Mouse (Mus musculus) stomach, embryonic 15.5 days (tissue): Measurements from ENCODE around the gene Nodal. TPM values are rescaled to one million over a fixed set of nuclear protein-coding genes. Genes with fewer than 3 reads are reported as not detected.
"Not testable (repeated sequence)": the region's sequence is repeated elsewhere in the genome, so short reads cannot be mapped to it uniquely, and the experiment has no call there.

Source experiments
- ATAC-seq: fragments of 200-750 bp; cut with Nextera tagmentation; 2 replicates; pipeline ENCODE4 v1.8.0; 2017; ENCODE audit warnings: low read depth, moderate number of reproducible peaks, moderate TSS enrichment; ENCODE audit not compliant: insufficient read depth, low FRiP score
- H3K27ac ChIP-seq: fragments of 300-500 bp; sonication (generic); 2 replicates; pipeline ENCODE4 v1.5.1; 2015; ENCODE audit warnings: mild to moderate bottlenecking, inconsistent platforms
- H3K27me3 ChIP-seq: fragments of 300-500 bp; sonication (generic); replicated peaks from 2 replicates; pipeline ENCODE4 v1.6.1; 2015; ENCODE audit warnings: inconsistent platforms
- H3K36me3 ChIP-seq: fragments of 300-500 bp; sonication (generic); 2 replicates; pipeline ENCODE4 v1.6.1; 2015; ENCODE audit warnings: inconsistent platforms
- H3K4me1 ChIP-seq: fragments of 300-500 bp; sonication (generic); 2 replicates; pipeline ENCODE4 v1.6.1; 2015; ENCODE audit warnings: inconsistent platforms
- H3K4me2 ChIP-seq: fragments of 300-500 bp; sonication (generic); 2 replicates; pipeline ENCODE4 v1.6.1; 2015; ENCODE audit warnings: mild to moderate bottlenecking, inconsistent platforms
- H3K4me3 ChIP-seq: fragments of 300-500 bp; sonication (generic); replicated peaks from 2 replicates; pipeline ENCODE4 v1.5.1; 2015; ENCODE audit warnings: inconsistent platforms
- H3K9ac ChIP-seq: fragments of 300-500 bp; sonication (generic); 2 replicates; pipeline ENCODE4 v1.6.1; 2015; ENCODE audit warnings: inconsistent platforms
- H3K9me3 ChIP-seq: fragments of 300-500 bp; sonication (generic); 2 replicates; pipeline ENCODE4 v1.6.1; 2016; ENCODE audit warnings: inconsistent platforms
- WGBS: fragments of 180-500 bp; shearing (Covaris S2); methylation state at CpG from one replicate; pipeline ENCODE4 v1.1.7; 2015; 5-methylcytosine and 5-hydroxymethylcytosine counted together
- polyA plus RNA-seq: library from polyadenylated mRNA; unstranded; fragments of >200 nt; fragmentation: Nextera tagmentation; extraction: Ambion mirVana; gene quantifications from 2 replicates; pipeline ENCODE4 v1.2.1, GENCODE M21; 2015

Gene Nodal
- polyA plus RNA-seq, 1 experiment from 2014 or later, result 0.18 TPM

GRCm38 (mm10) chr10:61443456-61443855 is 25.7 kb downstream of the Nodal start:
- H3K4me3 ChIP-seq, result no peak overlapping the region
- no peaks in the 10 kb centered on the region for H3K27me3 ChIP-seq
- WGBS, result 39% methylated on average over 6 of the region's 6 CpGs
- no peak overlapping the region for H3K4me2 ChIP-seq
- no peak for ATAC-seq
- H3K27ac ChIP-seq, result no peak overlapping the region
- H3K36me3 ChIP-seq, result peaks cover 5% of the 10 kb centered on the region; the same call in 1 of the 2 replicates
- no peak overlapping the region for H3K9ac ChIP-seq
- no peaks in the 10 kb centered on the region for H3K9me3 ChIP-seq
- H3K4me1 ChIP-seq, result peaks cover 16% of the 10 kb centered on the region

GRCm38 (mm10) chr10:61443876-61444275 is 26.1 kb downstream of the Nodal start:
- no peaks in the 10 kb centered on the region for H3K27me3 ChIP-seq
- no peak overlapping the region for H3K27ac ChIP-seq
- no peak overlapping the region for H3K9ac ChIP-seq
- no peaks in the 10 kb centered on the region for H3K9me3 ChIP-seq
- 50% methylated on average over 1 of the region's 1 CpGs for WGBS
- peaks cover 5% of the 10 kb centered on the region; the same call in 1 of the 2 replicates for H3K36me3 ChIP-seq
- ATAC-seq, result no peak
- H3K4me2 ChIP-seq, result no peak overlapping the region
- H3K4me1 ChIP-seq, result peaks cover 16% of the 10 kb centered on the region
- H3K4me3 ChIP-seq, result no peak overlapping the region

- Histone ChIP-seq H3K9ac (no peak overlapping the region), H3K4me1 (peaks cover 19% of the 10 kb centered on the region), H3K36me3 (peaks cover 9% of the 10 kb centered on the region), H3K27me3 (no peaks in the 10 kb centered on the region), H3K4me2 (no peak overlapping the region), H3K27ac (no peak overlapping the region), H3K4me3 (no peak overlapping the region), H3K9me3 (no peaks in the 10 kb centered on the region)
- no peak for ATAC-seq
- 67% methylated on average over 3 of the region's 3 CpGs for WGBS
Observed at GRCm38 (mm10) chr10:61445016-61445415, 27.2 kb downstream of the Nodal start.

- Histone ChIP-seq H3K27ac (no peak overlapping the region), H3K9ac (no peak overlapping the region), H3K27me3 (no peaks in the 10 kb centered on the region), H3K4me2 (no peak overlapping the region), H3K36me3 (peaks cover 9% of the 10 kb centered on the region), H3K4me1 (peaks cover 33% of the 10 kb centered on the region), H3K4me3 (no peak overlapping the region), H3K9me3 (no peaks in the 10 kb centered on the region)
- no peak for ATAC-seq
- 85% methylated on average over 10 of the region's 10 CpGs for WGBS
Observed at GRCm38 (mm10) chr10:61447581-61448353, 30.0 kb downstream of the Nodal start.

- H3K9me3 ChIP-seq, result no peaks in the 10 kb centered on the region
- no peaks in the 10 kb centered on the region for H3K27me3 ChIP-seq
- WGBS, result 66% methylated on average over 3 of the region's 3 CpGs
- no peak for ATAC-seq
- peaks cover 31% of the 10 kb centered on the region for H3K4me1 ChIP-seq
- no peak overlapping the region for H3K4me3 ChIP-seq
- H3K4me2 ChIP-seq, result no peak overlapping the region
- H3K27ac ChIP-seq, result no peak overlapping the region
- H3K36me3 ChIP-seq, result peaks cover 9% of the 10 kb centered on the region
- H3K9ac ChIP-seq, result no peak overlapping the region
Observed at GRCm38 (mm10) chr10:61448834-61449233, 31.1 kb downstream of the Nodal start.

- Histone ChIP-seq H3K27me3 (no peaks in the 10 kb centered on the region), H3K9ac (peak overlapping the region; percentile 88), H3K4me1 (peaks cover 17% of the 10 kb centered on the region; the same call in 1 of the 2 replicates), H3K9me3 (no peaks in the 10 kb centered on the region), H3K4me2 (peak overlapping the region; percentile 68), H3K36me3 (peaks cover 9% of the 10 kb centered on the region), H3K4me3 (peak overlapping the region; percentile 100), H3K27ac (peak overlapping the region; percentile 86)
- WGBS, result 2% methylated on average over 8 of the region's 8 CpGs
- 0 out of 2 replicates have a peak, but pooled peaks have one; percentile 4 for ATAC-seq
Observed at GRCm38 (mm10) chr10:61451463-61451930, 33.7 kb downstream of the Nodal start.

- no peaks in the 10 kb centered on the region for H3K27me3 ChIP-seq
- H3K9me3 ChIP-seq, result no peaks in the 10 kb centered on the region
- peak overlapping the region; percentile 86 for H3K27ac ChIP-seq
- H3K4me3 ChIP-seq, result peak overlapping the region; percentile 100
- peak; percentile 16 for ATAC-seq
- peaks cover 17% of the 10 kb centered on the region; the same call in 1 of the 2 replicates for H3K4me1 ChIP-seq
- peak overlapping the region; percentile 88 for H3K9ac ChIP-seq
- peak overlapping the region; percentile 68 for H3K4me2 ChIP-seq
- H3K36me3 ChIP-seq, result peaks cover 9% of the 10 kb centered on the region
- WGBS, result under 1% methylated on average over 58 of the region's 62 CpGs
Observed at GRCm38 (mm10) chr10:61451931-61452617, 34.3 kb downstream of the Nodal start.

GRCm38 (mm10) chr10:61452645-61453044 is 34.9 kb downstream of the Nodal start, which contains the start of gene Eif4ebp2:
Gene Eif4ebp2 (minus strand): TSS chr10:61452661.
- peak within 1 kb of the TSS; percentile 68 for H3K4me2 ChIP-seq
- H3K27me3 ChIP-seq, result no peaks in the 10 kb centered on the region
- H3K9me3 ChIP-seq, result no peaks in the 10 kb centered on the region
- peak within 1 kb of the TSS; percentile 86 for H3K27ac ChIP-seq
- peak within 1 kb of the TSS; percentile 100 for H3K4me3 ChIP-seq
- 1% methylated on average over 34 of the region's 36 CpGs for WGBS
- ATAC-seq, result peak; percentile 98
- peaks cover 7% of the 10 kb centered on the region for H3K36me3 ChIP-seq
- H3K4me1 ChIP-seq, result peaks cover 17% of the 10 kb centered on the region; the same call in 1 of the 2 replicates
- H3K9ac ChIP-seq, result peak within 1 kb of the TSS; percentile 88

- not testable (repeated sequence) for H3K4me3 ChIP-seq, H3K4me2 ChIP-seq, ATAC-seq
Observed at GRCm38 (mm10) chr10:61453171-61453570, 35.4 kb downstream of the Nodal start.

GRCm38 (mm10) chr10:61457182-61457581 is 39.4 kb downstream of the Nodal start:
- Histone ChIP-seq H3K36me3 (no peaks in the 10 kb centered on the region), H3K4me2 (no peak overlapping the region), H3K9ac (no peak overlapping the region), H3K9me3 (no peaks in the 10 kb centered on the region), H3K27me3 (no peaks in the 10 kb centered on the region), H3K4me3 (no peak overlapping the region), H3K4me1 (no peaks in the 10 kb centered on the region), H3K27ac (no peak overlapping the region)
- ATAC-seq, result no peak
- WGBS, result 69% methylated on average over 3 of the region's 3 CpGs

More at GRCm38 (mm10) chr10:61453171-61453570, 35.4 kb downstream of the Nodal start:
- H3K4me1 ChIP-seq, result peaks cover 17% of the 10 kb centered on the region; the same call in 1 of the 2 replicates
- 72% methylated on average over 3 of the region's 3 CpGs for whole genome bisulfite sequencing
- not testable (repeated sequence) for H3K27me3 ChIP-seq, H3K27ac ChIP-seq, H3K9ac ChIP-seq, H3K9me3 ChIP-seq, H3K36me3 ChIP-seq

GRCm38 (mm10) chr10:61465009-61465408 is 47.2 kb downstream of the Nodal start:
- H3K27ac ChIP-seq, result no peak overlapping the region
- H3K9me3 ChIP-seq, result no peaks in the 10 kb centered on the region
- ATAC-seq, result peak; percentile 72; the same call in 1 of the 2 replicates
- H3K27me3 ChIP-seq, result no peaks in the 10 kb centered on the region
- no peak overlapping the region for H3K4me2 ChIP-seq
- no peak overlapping the region for H3K9ac ChIP-seq
- no peaks in the 10 kb centered on the region for H3K4me1 ChIP-seq
- H3K4me3 ChIP-seq, result no peak overlapping the region
- no peaks in the 10 kb centered on the region for H3K36me3 ChIP-seq
- WGBS, result 64% methylated on average over 4 of the region's 4 CpGs

GRCm38 (mm10) chr10:61466242-61466641 is 48.5 kb downstream of the Nodal start:
- Histone ChIP-seq H3K36me3 (no peaks in the 10 kb centered on the region), H3K27me3 (no peaks in the 10 kb centered on the region), H3K4me2 (no peak overlapping the region), H3K9me3 (no peaks in the 10 kb centered on the region), H3K9ac (no peak overlapping the region), H3K4me1 (no peaks in the 10 kb centered on the region), H3K27ac (no peak overlapping the region), H3K4me3 (no peak overlapping the region)
- WGBS, result 69% methylated on average over 8 of the region's 8 CpGs
- ATAC-seq, result no peak
